Mouse (Mus musculus): ENCODE data around the gene Pnlip.

The Pnlip gene

DNA sequence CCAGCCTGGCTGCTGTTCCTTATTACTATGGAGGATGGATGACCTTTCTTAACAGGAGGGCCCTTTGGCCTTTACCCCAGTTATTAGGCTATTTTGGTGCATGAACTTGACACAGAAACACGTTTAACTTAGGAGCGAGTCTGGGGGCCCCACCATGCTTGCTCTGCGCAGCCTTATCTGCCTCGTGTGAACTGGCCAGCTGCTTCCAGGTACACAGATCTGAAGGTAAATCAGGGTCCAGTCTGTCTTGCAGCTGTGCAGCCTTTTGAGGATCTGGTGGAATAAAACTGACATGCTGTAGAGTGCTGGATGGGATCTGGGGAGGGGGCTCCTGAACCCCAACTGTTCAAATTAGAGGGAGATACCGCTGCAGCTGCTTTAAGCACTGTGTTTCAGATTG lies 75.5 kb downstream of the Pnlip start:
- DNase-seq: no peak

GRCm38 (mm10) chr19:58728445-58729031 lies 76.2 kb downstream of the Pnlip start, which contains the start of gene Pnliprp1:
Gene Pnliprp1, plus strand, starts transcription at chr19:58728887.
- DNase-seq: no peak

All from kidney, adult 18-20 months (tissue).